Mouse (Mus musculus) MEL (cell line): ENCODE data around the gene Chst15. TPM values are rescaled to one million over a fixed set of nuclear protein-coding genes. Genes with fewer than 3 reads are reported as not detected.

Experiments
- DNase-seq: peaks from one replicate; pipeline ENCODE4 v3.0.0; 2011; ENCODE audit warnings: low read depth, low spot score
- H3K27ac ChIP-seq: 2 replicates; pipeline ENCODE4 v1.5.1; 2012; ENCODE audit warnings: low read depth, mild to moderate bottlenecking, control low read depth, low read length, moderate library complexity; ENCODE audit not compliant: control insufficient read depth
- H3K27me3 ChIP-seq, 2 experiments: fragments of 150-350 bp in 1 of 2; sonication (generic) in 1 of 2; 2 replicates each; pipeline ENCODE4 v1.6.1; 2012; ENCODE audit warnings: low read length in 2 of 2, mild to moderate bottlenecking in 2 of 2, improper control_type of control experiment in 1 of 2, moderate library complexity in 1 of 2; ENCODE audit not compliant: insufficient read depth in 2 of 2, control insufficient read depth in 1 of 2
- H3K36me3 ChIP-seq, 2 experiments: 2 replicates each; pipeline ENCODE4 v1.6.1; 2012 to 2014; ENCODE audit warnings: low read length in 2 of 2, improper control_type of control experiment in 1 of 2, inconsistent platforms in 1 of 2, mild to moderate bottlenecking in 1 of 2; ENCODE audit not compliant: insufficient read depth in 2 of 2, control insufficient read depth in 1 of 2
- H3K4me1 ChIP-seq, 2 experiments: fragments of 150-350 bp in 1 of 2; sonication (generic) in 1 of 2; 2 replicates each; pipeline ENCODE4 v1.6.1; 2012; ENCODE audit warnings: low read length in 2 of 2, improper control_type of control experiment in 1 of 2, mild to moderate bottlenecking in 1 of 2; ENCODE audit not compliant: insufficient read depth in 2 of 2, control insufficient read depth in 1 of 2
- H3K4me3 ChIP-seq, 2 experiments: fragments of 150-350 bp in 1 of 2; sonication (generic) in 1 of 2; 2 replicates each; pipeline ENCODE4 v1.5.1; 2012; ENCODE audit warnings: low read depth in 2 of 2, low read length in 2 of 2, mild to moderate bottlenecking in 2 of 2, moderate library complexity in 2 of 2, control low read depth in 1 of 2, improper control_type of control experiment in 1 of 2; ENCODE audit not compliant: control insufficient read depth in 1 of 2, insufficient read depth in 1 of 2
- H3K79me2 ChIP-seq: 2 replicates; pipeline ENCODE4 v1.6.1; 2012; ENCODE audit warnings: mild to moderate bottlenecking, low read length, moderate library complexity; ENCODE audit not compliant: control insufficient read depth, poor library complexity, insufficient read depth
- H3K9ac ChIP-seq: 2 replicates; pipeline ENCODE4 v1.6.1; 2012; ENCODE audit warnings: low read depth, mild to moderate bottlenecking, control low read depth, low read length, moderate library complexity; ENCODE audit not compliant: control insufficient read depth, poor library complexity, severe bottlenecking
- H3K9me3 ChIP-seq: fragments of 150-350 bp; sonication (generic); replicated peaks from 2 replicates; pipeline ENCODE4 v1.6.1; 2012; ENCODE audit warnings: mild to moderate bottlenecking, low read length, improper control_type of control experiment, moderate library complexity; ENCODE audit not compliant: insufficient read depth
- BHLHE40 ChIP-seq: IDR thresholded peaks from 2 replicates; pipeline ENCODE4 v1.6.1; 2012; ENCODE audit warnings: low read depth, mild to moderate bottlenecking, inconsistent platforms, low read length, improper control_type of control experiment, borderline replicate concordance
- CTCF ChIP-seq, 3 experiments: IDR thresholded peaks in 2 of 3; conservative IDR thresholded peaks in 1 of 3; 2 replicates each; pipeline ENCODE4 v1.5.1; 2011 to 2012; ENCODE audit warnings: low read length in 3 of 3, low read depth in 2 of 3, mild to moderate bottlenecking in 2 of 3, improper control_type of control experiment in 1 of 3, inconsistent platforms in 1 of 3, mixed read lengths in 1 of 3, moderate library complexity in 1 of 3; ENCODE audit not compliant: control insufficient read depth in 1 of 3, insufficient read depth in 1 of 3, poor library complexity in 1 of 3, severe bottlenecking in 1 of 3
- E2F4 ChIP-seq: IDR thresholded peaks from 2 replicates; pipeline ENCODE4 v1.6.1; 2011; ENCODE audit warnings: low read depth, low read length, improper control_type of control experiment, borderline replicate concordance
- ELF1 ChIP-seq: IDR thresholded peaks from 2 replicates; pipeline ENCODE4 v1.6.1; 2014; ENCODE audit warnings: low read depth, mild to moderate bottlenecking, inconsistent platforms, low read length, improper control_type of control experiment, moderate library complexity
- ETS1 ChIP-seq: IDR thresholded peaks from 2 replicates; pipeline ENCODE4 v1.6.1; 2012; ENCODE audit warnings: low read depth, mild to moderate bottlenecking, inconsistent platforms, low read length, improper control_type of control experiment, moderate library complexity
- GABPA ChIP-seq: IDR thresholded peaks from 2 replicates; pipeline ENCODE4 v1.6.1; 2012; ENCODE audit warnings: low read depth, mild to moderate bottlenecking, inconsistent platforms, low read length, improper control_type of control experiment, moderate library complexity
- GATA1 ChIP-seq: IDR thresholded peaks from 2 replicates; pipeline ENCODE4 v1.6.1; 2011; ENCODE audit warnings: low read depth, low read length, improper control_type of control experiment
- MAFK ChIP-seq: IDR thresholded peaks from 2 replicates; pipeline ENCODE4 v1.6.1; 2011; ENCODE audit warnings: low read depth, mild to moderate bottlenecking, low read length, improper control_type of control experiment, borderline replicate concordance
- MAX ChIP-seq: IDR thresholded peaks from 2 replicates; pipeline ENCODE4 v1.6.1; 2011; ENCODE audit warnings: low read length, improper control_type of control experiment
- MEF2A ChIP-seq: IDR thresholded peaks from 2 replicates; pipeline ENCODE4 v1.6.1; 2014; ENCODE audit warnings: low read depth, mild to moderate bottlenecking, inconsistent platforms, low read length, improper control_type of control experiment; ENCODE audit not compliant: poor library complexity, insufficient replicate concordance, severe bottlenecking; ENCODE audit errors: extremely low read depth
- MXI1 ChIP-seq: IDR thresholded peaks from 2 replicates; pipeline ENCODE4 v1.6.1; 2011; ENCODE audit warnings: mild to moderate bottlenecking, low read depth, low read length, improper control_type of control experiment
- MYB ChIP-seq: IDR thresholded peaks from 2 replicates; pipeline ENCODE4 v1.6.1; 2011; ENCODE audit warnings: mild to moderate bottlenecking, low read depth, low read length, improper control_type of control experiment
- NELFE ChIP-seq: IDR thresholded peaks from 2 replicates; pipeline ENCODE4 v1.6.1; 2011; ENCODE audit warnings: low read depth, low read length, improper control_type of control experiment
- NRF1 ChIP-seq: IDR thresholded peaks from 2 replicates; pipeline ENCODE4 v1.6.1; 2014; ENCODE audit warnings: low read depth, mild to moderate bottlenecking, inconsistent platforms, low read length, improper control_type of control experiment, moderate library complexity; ENCODE audit not compliant: poor library complexity, insufficient read depth, severe bottlenecking
- POLR2A ChIP-seq, 2 experiments: IDR thresholded peaks; 2 replicates each; pipeline ENCODE4 v1.6.1; 2011 to 2012; ENCODE audit warnings: low read length in 2 of 2, mild to moderate bottlenecking in 2 of 2, control low read depth in 1 of 2, improper control_type of control experiment in 1 of 2, low read depth in 1 of 2, moderate library complexity in 1 of 2; ENCODE audit not compliant: control insufficient read depth in 1 of 2, insufficient read depth in 1 of 2, poor library complexity in 1 of 2
- POLR2AphosphoS2 ChIP-seq: IDR thresholded peaks from 2 replicates; pipeline ENCODE4 v1.6.1; 2011; ENCODE audit warnings: low read length, improper control_type of control experiment
- POLR2AphosphoS5 ChIP-seq: IDR thresholded peaks from 2 replicates; pipeline ENCODE4 v1.6.1; 2012; ENCODE audit warnings: low read depth, borderline replicate concordance, mild to moderate bottlenecking, inconsistent platforms, low read length, moderate library complexity, mixed read lengths
- RAD21 ChIP-seq: IDR thresholded peaks from 2 replicates; pipeline ENCODE4 v1.6.1; 2011; ENCODE audit warnings: mild to moderate bottlenecking, low read depth, low read length, improper control_type of control experiment
- SIN3A ChIP-seq: IDR thresholded peaks from 2 replicates; pipeline ENCODE4 v1.6.1; 2012; ENCODE audit warnings: low read length, improper control_type of control experiment, inconsistent platforms
- TAL1 ChIP-seq: IDR thresholded peaks from 2 replicates; pipeline ENCODE4 v1.6.1; 2012; ENCODE audit warnings: mild to moderate bottlenecking, inconsistent platforms, low read length, moderate library complexity, mixed read lengths
- TCF12 ChIP-seq: IDR thresholded peaks from 2 replicates; pipeline ENCODE4 v1.6.1; 2014; ENCODE audit warnings: low read depth, mild to moderate bottlenecking, inconsistent platforms, low read length, improper control_type of control experiment, moderate library complexity
- USF1 ChIP-seq: IDR thresholded peaks from 2 replicates; pipeline ENCODE4 v1.6.1; 2014; ENCODE audit warnings: low read depth, mild to moderate bottlenecking, inconsistent platforms, low read length, improper control_type of control experiment, moderate library complexity
- ZMIZ1 ChIP-seq: IDR thresholded peaks from 2 replicates; pipeline ENCODE4 v1.6.1; 2012; ENCODE audit warnings: low read depth, mild to moderate bottlenecking, inconsistent platforms, low read length, improper control_type of control experiment, moderate library complexity
- polyA plus RNA-seq, 2 experiments: library from polyadenylated mRNA; stranded (reverse) in 1 of 2; unstranded in 1 of 2; fragments of >175 nt in 1 of 2; fragments of >200 nt in 1 of 2; gene quantifications; 2 replicates each; pipeline versions ENCODE4 v1.2.1 to v1.2.4; 2012; ENCODE audit warnings: low replicate concordance in 2 of 2, low read depth in 1 of 2; ENCODE audit not compliant: insufficient read length in 2 of 2, insufficient read depth in 1 of 2, missing spikeins in 1 of 2
- total RNA-seq: library from RNA; depleted of rRNA; stranded (reverse); fragments of 300-350 nt; gene quantifications from 2 replicates; pipeline ENCODE4 v1.2.3, GENCODE M21; 2012

The Chst15 gene
- total and polyA plus RNA-seq, 3 experiments = 14.9 to 18.1 TPM; not detected in 1

DNA sequence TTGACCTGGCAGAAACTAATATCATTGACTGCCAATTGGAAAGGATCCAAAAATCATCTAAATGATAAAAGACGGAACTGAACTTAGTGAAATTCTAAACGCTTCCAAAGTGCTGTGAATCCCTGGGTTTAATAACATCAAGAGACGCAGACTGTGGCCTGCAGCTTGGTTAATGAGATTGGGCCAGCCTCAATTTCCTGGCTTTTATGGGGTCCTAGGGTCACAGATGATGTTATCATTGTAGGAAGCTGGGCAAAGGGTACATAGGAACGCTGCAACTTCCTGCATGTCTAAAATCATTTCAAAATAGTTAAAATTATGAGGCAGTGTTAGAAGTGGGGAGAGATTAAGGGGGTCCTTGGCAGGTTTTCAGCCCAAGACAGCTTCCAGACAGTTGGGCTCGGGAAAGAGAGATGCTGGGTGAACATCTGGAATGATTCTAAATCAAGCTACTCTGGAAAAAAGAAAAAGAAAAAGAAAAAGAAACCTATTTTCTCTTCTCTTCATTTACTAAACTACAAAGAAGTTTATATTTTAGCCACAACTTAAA, 17.3 kb downstream of the Chst15 start:
- peaks cover under 1 to 11% of the 10 kb centered on the region in 2 experiments; a peak in 3 of 4 replicates for H3K4me1 ChIP-seq
- no peak overlapping the region for H3K4me3 ChIP-seq
- DNase-seq = no peak
- TF ChIP-seq USF1 (no peak), E2F4 (no peak), ELF1 (no peak), NRF1 (no peak), CTCF (IDR thresholded peaks at IDR 0.05 in 2 of 3, conservative IDR thresholded peaks at IDR 0.05 in 1 of 3; ENCODE audit: control insufficient read depth in 1 of 3, insufficient read depth in 1 of 3, low read depth in 2 of 3, low read length in 3 of 3, poor library complexity in 1 of 3, severe bottlenecking in 1 of 3) (no peak), MAX (no peak), BHLHE40 (no peak), MEF2A (no peak), POLR2A (IDR thresholded peaks at IDR 0.05; ENCODE audit: control insufficient read depth in 1 of 2, insufficient read depth in 1 of 2, low read depth in 1 of 2, low read length in 2 of 2, poor library complexity in 1 of 2) (no peak)
- no peak overlapping the region for H3K27ac ChIP-seq
- peaks cover 3 to 13% of the 10 kb centered on the region in 2 experiments for H3K36me3 ChIP-seq
- no peaks in the 10 kb centered on the region for H3K27me3 ChIP-seq
- peaks cover 46% of the 10 kb centered on the region for H3K79me2 ChIP-seq
- H3K9me3 ChIP-seq = no peaks in the 10 kb centered on the region
- H3K9ac ChIP-seq = no peak overlapping the region

DNA sequence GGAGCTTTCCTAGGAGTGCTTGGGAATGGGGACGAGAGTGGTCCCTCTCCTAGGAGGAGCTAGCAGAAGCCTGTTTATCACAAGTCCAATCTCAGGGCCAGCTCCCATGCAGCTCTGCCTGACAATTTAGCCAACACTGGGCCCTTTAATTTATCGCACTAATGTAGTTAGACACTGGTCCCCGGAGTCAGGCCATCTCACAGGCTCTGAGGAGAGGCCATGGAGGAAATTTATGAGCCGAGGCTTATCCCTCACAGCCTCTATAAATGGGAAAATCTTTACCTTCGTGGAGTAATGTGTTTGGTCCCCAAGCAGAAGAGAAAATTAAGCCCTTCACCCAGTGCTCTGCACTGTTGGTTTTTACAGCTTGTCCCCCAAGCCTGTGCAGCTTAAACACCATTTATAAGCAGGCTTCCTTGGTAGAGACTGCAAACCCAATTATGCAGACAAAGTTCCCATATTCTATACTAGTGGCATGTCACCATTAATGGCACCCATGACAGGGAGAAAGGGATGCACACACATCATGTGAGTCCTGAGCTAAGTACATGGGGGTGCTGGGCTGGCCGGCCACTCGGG, 18.5 kb downstream of the Chst15 start:
- no peaks in the 10 kb centered on the region for H3K27me3 ChIP-seq
- no peaks in the 10 kb centered on the region for H3K4me1 ChIP-seq
- H3K36me3 ChIP-seq = peaks cover 0 to 4% of the 10 kb centered on the region in 2 experiments; a peak in 1 of 4 replicates
- TF ChIP-seq NRF1 (no peak), TCF12 (no peak), MAFK (no peak), USF1 (no peak), TAL1 (no peak), MYB (no peak), GABPA (no peak), POLR2AphosphoS5 (no peak), SIN3A (no peak), POLR2AphosphoS2 (no peak), ELF1 (no peak), ZMIZ1 (no peak), CTCF (IDR thresholded peaks at IDR 0.05 in 2 of 3, conservative IDR thresholded peaks at IDR 0.05 in 1 of 3; ENCODE audit: control insufficient read depth in 1 of 3, insufficient read depth in 1 of 3, low read depth in 2 of 3, low read length in 3 of 3, poor library complexity in 1 of 3, severe bottlenecking in 1 of 3) (no peak), MXI1 (no peak), NELFE (no peak), ETS1 (no peak), GATA1 (no peak), RAD21 (no peak)
- H3K79me2 ChIP-seq = peaks cover 43% of the 10 kb centered on the region
- H3K27ac ChIP-seq = no peak overlapping the region
- H3K4me3 ChIP-seq = no peak overlapping the region
- no peaks in the 10 kb centered on the region for H3K9me3 ChIP-seq
- H3K9ac ChIP-seq = no peak overlapping the region
- no peak for DNase-seq
